Mouse (Mus musculus) brain, embryonic 14.5 days (tissue): ENCODE measurements around the gene Fgf16.

Experiments
- CTCF ChIP-seq: fragments of 200-500 bp; IDR thresholded peaks from 2 replicates; pipeline ENCODE4 v1.5.1; 2012; ENCODE audit warnings: inconsistent platforms, mild to moderate bottlenecking, moderate library complexity, borderline replicate concordance; ENCODE audit not compliant: insufficient read depth, insufficient read length; ENCODE audit errors: extremely low read depth
- POLR2A ChIP-seq: fragments of 200-500 bp; IDR thresholded peaks from 2 replicates; pipeline ENCODE4 v1.6.1; 2012; ENCODE audit warnings: mild to moderate bottlenecking, inconsistent platforms, borderline replicate concordance; ENCODE audit not compliant: poor library complexity, insufficient read depth, insufficient read length, severe bottlenecking; ENCODE audit errors: extremely low read depth

- TF ChIP-seq CTCF (no peak), POLR2A (no peak)
Observed at GRCm38 (mm10) chrX:105773281-105773680, 9.2 kb downstream of the Fgf16 start.
